Mouse (Mus musculus): ENCODE data around the gene Stpg2. TPM values are rescaled to one million over a fixed set of nuclear protein-coding genes. Genes with fewer than 3 reads are reported as not detected.
"Not testable (repeated sequence)": the region's sequence is repeated elsewhere in the genome, so short reads cannot be mapped to it uniquely, and the experiment has no call there.

The Stpg2 gene
- total RNA-seq, 2 experiments from 2014 or later: not detected

DNA sequence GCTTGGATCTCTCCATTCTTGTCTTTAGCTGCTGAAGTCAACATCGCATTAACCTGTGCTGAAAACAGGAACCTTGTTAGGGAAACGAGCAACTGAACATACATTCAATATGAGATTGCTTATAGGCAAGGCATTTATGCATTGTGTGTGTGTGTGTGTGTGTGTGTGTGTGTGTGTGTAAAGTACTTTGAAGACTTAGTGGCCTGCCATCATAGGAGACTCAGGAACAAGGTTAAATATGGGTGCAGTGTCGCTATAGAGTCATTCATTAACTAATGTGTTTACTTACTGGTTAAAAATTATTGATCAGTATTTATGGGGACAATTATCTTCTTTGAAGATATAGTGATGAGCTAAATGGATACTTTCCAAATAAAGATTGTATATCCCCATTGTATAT, 199.2 kb downstream of the Stpg2 start:
- DNase-seq: no peak
- intact Hi-C loops (cut with DNase I): no loop called here

DNA sequence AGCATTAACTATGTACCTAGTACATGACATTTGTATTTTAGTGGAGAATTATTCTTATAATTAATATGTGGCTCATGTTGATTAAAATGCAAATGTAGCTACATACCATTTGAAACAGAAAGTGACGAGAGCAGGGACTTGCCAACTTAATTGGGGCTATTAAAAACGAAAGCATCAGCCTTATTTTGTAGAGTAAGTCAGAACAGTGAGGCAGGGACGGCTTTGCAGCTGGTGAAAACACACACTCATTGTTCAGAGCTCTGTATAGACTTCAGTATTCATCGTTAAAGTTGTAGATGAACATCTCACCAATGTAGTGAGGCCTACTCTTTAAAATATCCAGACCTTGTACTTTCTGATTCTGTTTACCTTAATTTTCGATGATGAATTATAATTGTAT, 213.6 kb downstream of the Stpg2 start:
- intact Hi-C loops (cut with DNase I): no loop called here
- DNase-seq: no peak

DNA sequence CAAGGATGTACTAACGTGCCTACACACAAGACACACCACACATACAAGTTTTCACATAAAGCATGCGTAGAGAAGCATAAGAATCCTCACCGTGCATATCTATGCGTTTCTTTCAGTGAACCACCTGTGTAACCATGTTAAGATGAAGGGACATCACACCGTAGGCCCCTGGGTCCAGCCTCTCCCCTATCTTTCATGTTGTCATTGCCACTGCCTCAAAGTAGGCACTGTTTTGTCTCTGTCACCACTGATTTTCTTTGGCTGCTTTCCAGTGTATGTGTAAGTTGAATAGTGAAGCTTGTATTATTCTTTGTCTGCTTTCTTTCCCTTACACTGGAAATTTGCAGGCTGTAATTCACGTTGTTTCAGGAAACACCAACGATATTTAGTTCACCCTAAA, 236.7 kb downstream of the Stpg2 start:
- intact Hi-C loops (cut with DNase I): no loop called here

DNA sequence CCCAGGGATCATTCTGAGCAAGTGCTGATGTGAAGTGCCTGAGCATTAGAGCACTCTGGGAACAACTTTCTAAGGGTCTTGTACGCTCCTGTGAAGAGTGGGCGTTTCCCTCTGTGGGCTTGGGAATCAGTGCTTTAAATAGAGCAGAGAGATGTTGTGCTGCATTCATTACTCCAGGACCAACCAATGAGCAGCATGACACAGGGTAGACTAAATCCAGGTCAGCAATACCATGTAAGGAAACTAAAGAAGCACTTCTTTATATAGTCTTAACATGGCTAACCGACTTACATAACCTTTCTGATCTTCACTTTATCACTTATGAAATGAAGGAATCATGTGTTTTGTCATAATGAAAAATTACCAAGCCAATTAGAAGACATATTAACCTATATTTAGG, 290.4 kb downstream of the Stpg2 start:
- intact Hi-C loops (cut with DNase I): no loop called here
- no peak for DNase-seq

More for the DNA sequence above, 236.7 kb downstream of the Stpg2 start:
- DNase-seq: peak in 1 of 2 experiments; percentile 1

DNA sequence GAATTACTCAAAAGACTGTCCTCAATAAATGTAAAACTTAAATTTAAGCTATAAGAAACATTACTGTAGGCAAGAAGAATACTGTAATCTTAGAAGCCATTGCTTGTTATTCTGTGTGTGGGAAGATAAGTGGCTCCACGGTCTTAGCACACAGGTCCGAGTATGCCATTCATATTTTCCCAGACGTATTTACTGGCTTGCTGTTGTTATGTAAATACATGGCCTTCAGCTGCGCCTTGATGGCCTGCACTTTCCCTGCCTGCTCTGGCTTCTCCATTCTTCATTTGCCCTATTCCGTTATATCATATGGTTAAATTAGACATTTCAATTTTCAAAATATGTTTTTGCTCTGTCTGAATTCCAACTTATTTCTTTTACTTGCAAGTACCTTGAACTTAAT, 296.7 kb downstream of the Stpg2 start:
- no peak for DNase-seq
- intact Hi-C loops (cut with DNase I): no loop called here

DNA sequence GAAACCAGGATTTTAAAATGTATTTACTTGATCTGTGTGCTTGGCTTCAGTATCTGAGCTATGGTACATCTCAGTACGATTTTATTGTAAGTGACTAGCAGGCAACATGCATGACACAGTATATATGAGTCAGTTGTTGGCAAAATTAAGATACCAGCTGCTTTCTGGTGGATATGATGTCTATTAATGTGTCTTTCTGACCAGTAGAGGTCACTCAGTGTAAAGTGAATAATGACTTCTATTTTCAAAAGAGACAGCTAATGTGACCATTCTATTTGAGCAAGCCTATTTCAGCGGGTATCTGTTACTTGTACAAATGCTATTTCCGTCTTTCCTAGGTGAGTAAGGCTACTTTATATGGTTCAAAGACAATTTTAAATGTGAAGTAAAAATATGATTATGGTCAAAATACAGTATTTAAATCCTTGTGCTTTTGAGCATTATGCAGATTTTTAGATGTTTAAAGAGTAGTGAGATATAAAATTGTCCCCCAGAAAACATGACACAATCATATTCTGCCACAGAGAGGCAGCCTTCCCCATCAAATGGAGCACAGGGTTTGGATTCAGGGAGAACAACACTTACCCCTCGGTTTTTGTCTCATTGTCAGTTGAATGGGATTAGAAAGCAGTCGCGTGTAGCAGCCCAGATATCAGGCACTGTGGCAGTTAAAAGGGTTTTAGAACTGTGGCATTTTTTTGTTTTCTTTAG, 303.9 kb downstream of the Stpg2 start:
- intact Hi-C loops (cut with DNase I): no loop called here
- DNase-seq: peak in 1 of 2 experiments; percentile 1

DNA sequence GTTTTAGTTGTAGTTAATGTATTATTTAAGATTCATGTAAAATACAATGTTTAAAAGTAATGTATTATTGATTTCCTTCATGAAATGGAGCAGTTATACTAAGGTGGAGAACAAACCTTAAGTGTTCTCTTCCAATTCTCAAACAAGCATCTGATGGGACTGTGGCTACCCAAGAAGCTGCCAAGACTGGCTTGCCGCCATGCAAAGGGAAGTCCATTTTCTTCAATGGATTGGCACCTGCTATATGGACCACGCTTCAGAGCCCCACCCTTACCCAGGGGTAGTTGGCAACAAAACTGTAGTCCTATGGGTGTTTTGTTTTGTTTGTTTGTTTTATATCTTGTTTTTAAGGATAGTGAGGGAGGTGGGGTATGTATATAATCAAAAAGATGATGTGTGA, 373.0 kb downstream of the Stpg2 start:
- no peak for DNase-seq
- intact Hi-C loops (cut with DNase I): no loop called here

DNA sequence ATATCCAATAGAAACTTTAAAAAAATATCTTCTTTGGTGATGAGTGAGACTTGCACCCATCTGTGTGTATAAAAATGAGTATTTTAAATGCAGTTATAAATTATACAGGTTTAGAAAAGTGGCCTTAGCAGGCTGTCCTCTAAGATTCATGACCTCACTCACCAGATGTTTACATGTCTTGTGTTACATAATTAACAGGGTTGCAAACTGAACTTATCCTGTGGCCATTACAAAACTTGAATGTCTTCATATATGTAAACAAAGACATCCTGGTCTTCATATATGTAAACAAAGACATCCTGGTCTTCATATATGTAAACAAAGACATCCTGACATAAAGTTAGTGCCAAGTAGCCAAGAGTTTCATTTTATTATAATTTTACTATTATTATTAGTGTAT, 375.8 kb downstream of the Stpg2 start:
- intact Hi-C loops (cut with DNase I): no loop called here
- DNase-seq: no peak

DNA sequence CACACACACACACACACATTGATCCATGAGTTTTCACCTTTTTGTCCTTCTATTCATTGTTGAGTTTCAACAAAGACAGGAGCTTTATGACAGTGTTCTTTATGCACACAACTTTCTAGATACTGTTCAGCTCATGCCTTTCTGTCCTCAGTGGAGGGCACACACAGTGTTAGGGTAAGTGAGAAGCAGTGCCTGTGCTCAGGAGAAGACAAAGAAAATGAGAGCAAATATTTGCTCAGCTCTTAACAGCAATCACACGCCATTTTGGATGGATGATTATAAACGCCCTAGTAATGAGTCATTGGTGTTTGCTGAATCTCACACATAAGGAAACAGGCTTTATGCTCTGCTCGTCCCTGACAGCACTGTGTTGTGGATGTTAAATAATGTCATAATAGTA, 394.0 kb downstream of the Stpg2 start:
- DNase-seq: no peak
- intact Hi-C loops (cut with DNase I): no loop called here

DNA sequence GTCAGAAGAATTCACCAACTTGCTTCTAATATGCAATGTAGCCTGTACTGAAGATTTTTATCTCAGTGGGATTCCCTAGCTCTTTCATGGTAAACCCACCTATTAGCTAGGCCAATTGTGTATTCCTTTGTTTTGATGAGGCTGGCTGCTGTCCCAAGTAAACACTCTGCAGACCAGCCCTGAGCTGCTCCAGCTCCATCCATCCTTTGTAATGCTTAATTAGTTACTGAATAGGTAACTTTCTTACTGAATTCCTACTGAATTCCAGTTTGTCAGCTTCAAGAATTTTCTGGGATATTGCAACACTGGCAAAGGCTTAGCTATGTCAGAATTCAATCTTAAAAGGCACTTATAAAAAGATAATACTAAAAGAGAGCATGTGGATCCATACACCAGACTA, 402.8 kb downstream of the Stpg2 start:
- DNase-seq; intact Hi-C loops (cut with DNase I): not testable (repeated sequence)

DNA sequence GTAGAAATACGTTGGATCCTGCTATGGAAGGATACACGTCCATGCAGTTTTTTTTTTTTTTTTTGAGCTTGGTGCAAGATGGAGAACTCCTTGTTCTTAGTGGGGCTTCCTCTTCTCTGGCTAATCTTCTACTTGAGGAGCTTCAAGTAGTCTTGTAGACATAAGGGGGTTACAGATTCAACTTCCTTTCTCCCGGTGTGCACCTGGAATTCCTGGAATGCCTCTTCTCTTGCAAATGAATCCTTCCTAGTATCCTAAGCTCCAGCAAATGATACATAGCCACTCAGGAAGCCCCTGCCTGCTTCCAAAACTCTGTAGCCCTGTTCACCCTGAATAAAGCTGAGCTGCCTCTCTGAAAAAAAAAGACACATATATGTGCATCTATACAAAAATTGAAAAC, 409.1 kb downstream of the Stpg2 start:
- DNase-seq: no peak
- intact Hi-C loops (cut with DNase I): no loop called here

DNA sequence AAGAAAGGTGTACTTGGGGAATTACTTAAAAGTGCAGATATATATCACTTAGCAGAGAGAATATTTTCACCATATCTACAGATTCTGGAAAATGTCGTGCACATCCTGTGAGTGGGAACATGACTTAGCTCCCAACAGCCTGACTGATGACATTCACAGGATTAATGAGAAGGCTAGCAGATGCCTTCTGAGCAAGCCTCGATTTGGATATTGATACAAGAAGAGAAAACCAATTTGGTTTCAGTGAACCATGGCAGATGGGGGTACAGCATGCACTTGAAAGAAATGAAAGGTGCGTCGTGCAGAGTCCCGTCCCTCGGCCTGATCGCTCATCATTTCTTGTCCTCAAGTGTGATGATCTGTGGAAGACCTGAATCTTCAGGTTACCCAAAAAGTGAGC, 410.3 kb downstream of the Stpg2 start:
- intact Hi-C loops (cut with DNase I): no loop called here
- DNase-seq: no peak

DNA sequence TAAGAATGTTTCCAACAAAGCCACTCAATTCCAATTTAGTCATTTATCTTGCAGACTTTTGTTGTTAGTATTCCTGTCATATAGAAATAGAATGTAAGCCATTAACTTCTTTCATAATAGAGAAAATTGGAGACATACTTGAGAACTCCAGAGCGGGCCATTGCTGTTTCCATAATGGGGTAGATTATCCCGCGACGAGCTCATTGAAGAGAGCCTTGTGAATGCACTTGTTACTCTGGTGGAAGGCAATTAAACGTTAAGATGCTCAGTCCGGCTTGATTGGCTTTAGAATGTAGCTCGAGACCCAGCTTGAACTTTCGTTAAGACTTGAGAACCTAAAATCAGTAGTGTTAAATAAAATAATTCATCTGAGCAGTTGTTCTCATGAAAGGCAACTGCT, 432.4 kb downstream of the Stpg2 start:
- intact Hi-C loops (cut with DNase I): no loop called here
- no peak for DNase-seq

DNA sequence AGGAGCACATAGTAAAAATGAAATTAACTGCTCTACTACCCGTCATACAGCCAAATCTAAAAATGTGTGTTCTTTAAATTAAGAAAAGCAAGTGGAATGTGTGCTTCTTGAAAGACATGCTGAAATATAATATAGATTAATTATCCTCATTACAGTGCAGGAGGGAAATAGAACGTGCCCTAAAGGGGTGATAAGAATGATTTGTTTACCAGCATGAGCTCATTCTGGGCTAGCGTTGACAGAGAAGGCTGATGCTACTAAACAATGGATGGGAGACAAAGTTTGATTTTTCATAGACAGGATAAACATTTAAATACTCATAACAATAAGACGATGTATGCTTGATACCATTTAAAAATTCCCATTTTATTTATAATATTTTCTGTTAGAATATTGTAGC, 446.0 kb downstream of the Stpg2 start:
- intact Hi-C loops (cut with DNase I): no loop called here
- DNase-seq: no peak

DNA sequence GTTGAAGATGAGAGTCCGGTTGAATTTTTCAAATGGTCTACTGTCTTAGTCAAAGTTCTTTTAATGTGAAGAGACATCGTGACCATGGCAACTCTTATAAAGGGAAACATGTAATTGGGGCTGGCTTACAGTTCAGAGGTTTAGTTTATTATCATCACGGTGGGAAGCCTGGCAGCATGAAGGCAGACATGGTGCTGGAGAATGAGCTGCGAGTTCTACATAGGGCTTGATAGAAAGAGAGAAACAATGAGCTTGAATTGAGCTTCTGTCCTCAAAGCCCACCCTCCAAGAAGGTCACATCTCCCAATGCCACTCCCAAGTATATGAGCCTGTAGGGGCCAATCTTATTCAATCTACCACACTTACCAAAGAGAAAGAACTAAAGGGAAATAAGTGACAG, 453.9 kb downstream of the Stpg2 start:
- DNase-seq: no peak
- intact Hi-C loops (cut with DNase I): no loop called here

DNA sequence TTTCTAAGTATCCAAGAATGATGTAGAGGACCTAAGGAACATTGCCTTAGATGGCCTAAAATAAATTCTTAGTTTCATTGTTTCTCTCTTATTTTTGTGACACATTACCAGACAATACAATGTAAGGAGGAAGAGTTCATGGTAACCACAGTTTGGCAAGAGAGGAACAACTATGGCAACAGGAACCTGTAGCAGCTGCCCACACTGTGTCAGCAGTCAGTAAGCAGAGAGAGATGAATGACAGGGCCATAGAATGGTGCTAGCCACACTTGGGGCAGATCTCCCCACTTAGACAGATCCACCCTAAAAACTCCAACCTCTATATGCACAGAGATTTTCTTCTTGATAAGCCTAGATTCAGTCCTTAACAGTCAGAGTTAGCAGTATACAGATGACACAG, 456.7 kb downstream of the Stpg2 start:
- intact Hi-C loops (cut with DNase I): no loop called here
- DNase-seq: no peak

DNA sequence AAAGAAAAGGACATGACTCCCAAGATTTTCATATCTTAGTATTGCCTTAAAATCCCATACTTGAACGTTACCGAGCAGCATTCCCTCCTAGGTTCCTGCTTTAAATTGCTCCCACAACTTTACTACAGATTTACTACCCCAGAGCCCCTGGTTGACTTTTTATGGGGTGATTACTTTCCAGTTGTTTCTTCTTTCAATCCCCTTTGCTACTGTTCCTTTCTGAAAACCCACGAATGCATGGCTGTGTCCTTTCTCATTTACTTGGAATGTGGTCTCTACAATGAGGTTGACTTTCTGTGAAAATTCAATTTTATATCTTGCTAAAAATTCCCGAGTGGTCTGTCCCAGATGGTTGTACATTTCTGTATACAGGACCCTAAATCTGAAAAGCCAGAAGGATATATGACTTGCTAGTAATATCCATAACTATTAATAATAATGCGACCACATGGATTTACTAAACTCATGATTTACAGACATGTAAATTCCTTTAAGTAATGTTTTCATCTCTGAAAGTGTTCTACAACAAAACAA, 458.3 kb downstream of the Stpg2 start:
- intact Hi-C loops (cut with DNase I): no loop called here
- DNase-seq: no peak

DNA sequence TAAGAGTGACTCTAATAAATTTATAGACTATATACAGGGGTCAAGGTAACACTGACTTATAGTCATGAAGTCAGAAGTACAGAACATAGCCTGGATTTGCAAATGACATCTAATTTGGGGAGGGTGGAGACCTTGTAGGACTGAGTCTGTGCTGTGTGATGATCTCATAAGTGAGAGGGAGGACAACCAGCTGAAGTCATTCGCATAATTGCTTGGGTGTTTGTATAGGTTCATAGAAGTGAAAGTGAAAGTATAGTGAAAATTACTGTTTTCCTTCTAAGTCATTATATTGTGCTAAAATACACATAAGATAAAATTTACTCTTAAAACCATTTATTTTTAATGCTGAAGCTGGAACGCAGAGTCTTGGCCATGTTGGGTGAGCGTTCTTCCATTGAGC, 459.6 kb downstream of the Stpg2 start:
- intact Hi-C loops (cut with DNase I): no loop called here
- DNase-seq: no peak

DNA sequence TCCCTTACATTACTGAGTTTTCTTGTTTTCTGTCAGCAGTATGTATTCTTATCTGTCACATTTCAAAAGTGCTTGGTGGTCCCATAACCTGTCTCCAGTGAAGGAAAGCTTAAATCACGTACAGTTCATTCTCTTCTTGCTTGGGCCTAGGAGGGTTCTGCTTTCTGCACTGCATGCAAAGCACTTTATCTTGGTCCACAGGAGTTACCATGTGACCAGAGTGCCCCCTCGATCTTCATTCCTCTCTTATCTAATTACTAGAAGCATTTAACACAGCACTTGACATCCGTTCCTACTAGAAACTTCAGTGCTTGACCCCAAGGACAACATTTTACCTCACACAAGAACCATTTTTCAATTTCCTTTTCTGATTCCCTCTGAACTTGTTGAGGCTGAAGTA, 470.7 kb downstream of the Stpg2 start:
- intact Hi-C loops (cut with DNase I): no loop called here
- DNase-seq: no peak

DNA sequence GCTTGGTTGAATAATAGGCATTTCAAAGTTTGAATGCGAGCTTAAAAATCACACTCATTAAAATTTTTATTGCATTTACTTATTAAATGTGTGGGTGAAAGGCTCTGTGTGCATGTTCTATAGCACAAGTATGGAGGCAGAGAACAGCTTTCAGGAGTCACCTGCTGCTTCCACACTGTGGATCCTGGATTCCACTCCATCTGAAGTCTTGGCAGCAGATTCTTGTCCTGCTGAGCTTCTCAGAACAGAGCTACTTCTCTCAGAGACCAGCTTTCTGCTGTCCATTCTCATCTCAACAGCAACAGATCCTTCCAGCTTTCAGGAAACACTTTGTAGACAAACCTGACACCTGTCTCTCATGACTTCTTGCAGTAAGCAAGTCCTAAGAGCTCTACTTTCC, 471.2 kb downstream of the Stpg2 start:
- DNase-seq: no peak
- intact Hi-C loops (cut with DNase I): no loop called here

DNA sequence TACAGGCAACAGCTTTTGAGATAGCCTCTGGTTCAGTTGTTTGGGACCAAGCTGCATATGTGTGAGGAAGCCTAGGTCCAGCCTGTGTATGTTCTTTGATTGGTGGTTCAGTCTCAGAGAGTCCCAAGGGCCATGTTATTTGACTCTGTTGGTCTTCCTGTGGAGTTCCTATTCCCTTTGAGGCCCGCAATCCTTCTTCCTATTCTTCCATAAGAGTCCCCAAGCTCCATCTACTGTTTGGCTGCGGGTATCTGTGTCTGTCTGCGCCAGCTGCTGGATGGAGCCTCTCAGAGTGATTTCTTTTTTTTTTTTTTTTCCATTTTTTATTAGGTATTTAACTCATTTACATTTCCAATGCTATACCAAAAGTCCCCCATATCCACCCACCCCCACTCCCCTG, 498.7 kb downstream of the Stpg2 start:
- DNase-seq; intact Hi-C loops (cut with DNase I): not testable (repeated sequence)

DNA sequence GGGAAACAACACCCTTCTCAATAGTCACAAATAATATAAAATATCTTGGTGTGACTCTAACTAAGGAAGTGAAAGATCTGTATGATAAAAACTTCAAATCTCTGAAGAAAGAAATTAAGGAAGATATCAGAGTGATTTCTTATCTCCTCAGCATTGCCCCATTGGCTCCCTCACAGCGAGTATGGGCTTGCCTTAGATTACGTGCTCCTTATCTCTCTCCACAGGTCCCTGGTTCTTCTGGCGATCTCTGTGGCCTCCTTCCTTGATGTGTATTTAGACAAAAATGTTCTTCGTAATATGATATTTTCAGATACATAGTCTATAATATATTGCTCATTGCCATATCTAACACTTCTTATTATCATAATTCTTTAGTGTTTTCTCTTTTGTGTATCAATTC, 501.9 kb downstream of the Stpg2 start:
- DNase-seq; intact Hi-C loops (cut with DNase I): not testable (repeated sequence)

DNA sequence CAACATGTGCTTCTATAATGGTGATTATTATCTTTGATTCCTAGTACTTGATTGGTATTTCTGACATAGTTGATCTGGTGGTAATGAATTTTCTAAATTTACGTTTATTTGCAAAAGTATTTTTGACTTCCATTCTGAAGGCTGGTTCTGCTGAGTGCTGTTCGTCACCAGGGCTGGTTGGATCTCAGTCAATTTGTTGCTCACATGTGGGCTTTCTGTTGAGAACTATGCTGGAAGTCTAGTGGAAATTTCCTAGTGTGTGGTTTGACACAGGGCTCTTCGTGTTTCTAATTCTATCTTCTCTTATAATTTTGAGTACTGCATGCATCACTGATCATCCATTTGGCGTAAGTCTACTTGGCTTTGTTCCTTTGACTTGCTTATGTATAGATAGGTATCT, 504.3 kb downstream of the Stpg2 start:
- DNase-seq: no peak
- intact Hi-C loops (cut with DNase I): no loop called here

Measured in heart, postnatal 10 days (tissue).